Mouse (Mus musculus) urinary bladder, postnatal 4 days (tissue): ENCODE results near the gene Rcor2.

ENCODE experiments used
- DNase-seq, 2 experiments: peaks; one replicate each; pipeline ENCODE4 v3.0.0; 2021 to 2022; ENCODE audit warnings: low spot score in 2 of 2

The Rcor2 gene

GRCm38 (mm10) chr19:7291958-7292709 is 25.0 kb downstream of the Rcor2 start:
- DNase-seq = no peak

- DNase-seq = no peak
These were observed 27.2 kb downstream of the Rcor2 start for GRCm38 (mm10) chr19:7294098-7294876.

GRCm38 (mm10) chr19:7295071-7295658 is 28.0 kb downstream of the Rcor2 start:
- DNase-seq = no peak

- DNase-seq = no peak
These were observed 28.8 kb downstream of the Rcor2 start for GRCm38 (mm10) chr19:7295959-7296358.

- no peak for DNase-seq
These were observed 31.9 kb downstream of the Rcor2 start for GRCm38 (mm10) chr19:7299052-7299451.

- DNase-seq = no peak
These were observed 33.0 kb downstream of the Rcor2 start for GRCm38 (mm10) chr19:7300078-7300477.

GRCm38 (mm10) chr19:7301647-7302492 is 34.7 kb downstream of the Rcor2 start:
- DNase-seq = peak in 1 of 2 experiments; percentile 35

- no peak for DNase-seq
These were observed 35.3 kb downstream of the Rcor2 start for GRCm38 (mm10) chr19:7302493-7302797.

- DNase-seq = no peak
These were observed 36.7 kb downstream of the Rcor2 start for GRCm38 (mm10) chr19:7303796-7304195.

- no peak for DNase-seq
These were observed 37.7 kb downstream of the Rcor2 start for GRCm38 (mm10) chr19:7304801-7305200.

- no peak for DNase-seq
These were observed 38.5 kb downstream of the Rcor2 start for GRCm38 (mm10) chr19:7305380-7306310.

- no peak for DNase-seq
These were observed 39.8 kb downstream of the Rcor2 start for GRCm38 (mm10) chr19:7306968-7307367.

- peak; percentile 38 to 63 for DNase-seq
These were observed 41.1 kb downstream of the Rcor2 start for GRCm38 (mm10) chr19:7307995-7308770.

- DNase-seq = no peak
These were observed 42.7 kb downstream of the Rcor2 start for GRCm38 (mm10) chr19:7309738-7310330.

GRCm38 (mm10) chr19:7310704-7311103 is 43.6 kb downstream of the Rcor2 start:
- peak; percentile 69 to 77 for DNase-seq

- no peak for DNase-seq
These were observed 44.2 kb downstream of the Rcor2 start for GRCm38 (mm10) chr19:7311306-7311705.

- DNase-seq = no peak
These were observed 46.5 kb downstream of the Rcor2 start for GRCm38 (mm10) chr19:7313660-7314059.

- no peak for DNase-seq
These were observed 48.0 kb downstream of the Rcor2 start for GRCm38 (mm10) chr19:7314976-7315586.

- no peak for DNase-seq
These were observed 48.5 kb downstream of the Rcor2 start for GRCm38 (mm10) chr19:7315587-7315984.
